Mouse (Mus musculus) CD8-positive naive resting alpha-beta T cell, adult 2 months (primary cell): ENCODE results near the gene Zc3h15.

ENCODE experiments used
- DNase-seq, 2 experiments: peaks; one replicate each; pipeline ENCODE4 v3.0.0; 2022; ENCODE audit warnings: low read depth in 2 of 2, low spot score in 2 of 2

Zc3h15 gene

GRCm38 (mm10) chr2:83673843-83674242 is 29.6 kb downstream of the Zc3h15 start:
- DNase-seq: no peak

- DNase-seq: no peak
Measured at GRCm38 (mm10) chr2:83674421-83674820, 30.2 kb downstream of the Zc3h15 start.

- no peak for DNase-seq
Measured at GRCm38 (mm10) chr2:83674896-83675295, 30.7 kb downstream of the Zc3h15 start.

- no peak for DNase-seq
Measured at GRCm38 (mm10) chr2:83675681-83676080, 31.4 kb downstream of the Zc3h15 start.

GRCm38 (mm10) chr2:83676226-83676870 is 32.1 kb downstream of the Zc3h15 start:
- DNase-seq: no peak

GRCm38 (mm10) chr2:83681332-83681731 is 37.1 kb downstream of the Zc3h15 start:
- DNase-seq: no peak

- no peak for DNase-seq
Measured at GRCm38 (mm10) chr2:83681785-83682184, 37.5 kb downstream of the Zc3h15 start.

GRCm38 (mm10) chr2:83682282-83682681 is 38.0 kb downstream of the Zc3h15 start:
- no peak for DNase-seq

GRCm38 (mm10) chr2:83683731-83684519 is 39.7 kb downstream of the Zc3h15 start:
- DNase-seq: no peak

- no peak for DNase-seq
Measured at GRCm38 (mm10) chr2:83684691-83685090, 40.5 kb downstream of the Zc3h15 start.

- no peak for DNase-seq
Measured at GRCm38 (mm10) chr2:83690372-83690771, 46.1 kb downstream of the Zc3h15 start.

GRCm38 (mm10) chr2:83692651-83693545 is 48.7 kb downstream of the Zc3h15 start:
- DNase-seq: no peak

GRCm38 (mm10) chr2:83694061-83694460 is 49.8 kb downstream of the Zc3h15 start:
- no peak for DNase-seq

GRCm38 (mm10) chr2:83695345-83696247 is 51.4 kb downstream of the Zc3h15 start:
- DNase-seq: no peak

- DNase-seq: no peak
Measured at GRCm38 (mm10) chr2:83698484-83698883, 54.2 kb downstream of the Zc3h15 start.

- DNase-seq: no peak
Measured at GRCm38 (mm10) chr2:83699324-83699723, 55.1 kb downstream of the Zc3h15 start.

GRCm38 (mm10) chr2:83700667-83701066 is 56.4 kb downstream of the Zc3h15 start:
- no peak for DNase-seq

- DNase-seq: no peak
Measured at GRCm38 (mm10) chr2:83702411-83702810, 58.2 kb downstream of the Zc3h15 start.

- no peak for DNase-seq
Measured at GRCm38 (mm10) chr2:83705580-83706158, 61.4 kb downstream of the Zc3h15 start.

GRCm38 (mm10) chr2:83709896-83710524 is 65.8 kb downstream of the Zc3h15 start:
- no peak for DNase-seq
